Mouse (Mus musculus): ENCODE measurements around the gene Nup88.

GRCm38 (mm10) chr11:70919524-70919923 is 50.2 kb downstream of the Nup88 start:
- TF ChIP-seq POLR2A (IDR thresholded peaks at IDR 0.05; ENCODE audit: low read depth, low read length) (no peak), CTCF (IDR thresholded peaks at IDR 0.05; ENCODE audit: extremely low read depth, insufficient read depth, insufficient read length, insufficient replicate concordance) (no peak)

Measured in spleen, adult 2 months (tissue).